Mouse (Mus musculus) frontal cortex, postnatal 36 days (tissue): ENCODE measurements at regions not wholly inside any gene's neighbourhood (a gene's known extent, or its start where the extent isn't known, plus 50 kb on each side); places are given as distances from the start of the nearest gene placed in this dataset.

ENCODE experiments used
- DNase-seq, 2 experiments: peaks; one replicate each; pipeline ENCODE4 v3.0.0; 2022; ENCODE audit warnings: low spot score in 2 of 2

DNA sequence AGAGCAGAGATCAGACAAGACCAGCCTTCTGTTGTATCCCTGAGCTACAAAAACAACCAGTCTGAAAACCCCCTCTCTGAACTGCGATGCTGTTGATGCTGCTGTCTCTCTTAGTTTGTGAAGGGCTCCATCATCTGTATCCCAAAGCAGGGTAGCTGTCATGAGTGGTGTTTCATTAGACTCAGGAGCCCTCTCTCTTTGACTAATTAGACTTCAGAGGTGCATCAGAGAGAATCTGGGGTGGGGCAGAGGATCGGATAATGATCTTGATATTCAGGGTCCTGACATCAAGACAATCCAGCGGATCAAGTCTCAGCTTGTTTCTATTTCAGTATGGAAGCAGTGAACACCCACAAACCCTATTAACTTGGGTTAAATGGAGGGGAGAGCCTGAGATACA is 70.6 kb upstream of the Slc24a4 start:
- DNase-seq = no peak

DNA sequence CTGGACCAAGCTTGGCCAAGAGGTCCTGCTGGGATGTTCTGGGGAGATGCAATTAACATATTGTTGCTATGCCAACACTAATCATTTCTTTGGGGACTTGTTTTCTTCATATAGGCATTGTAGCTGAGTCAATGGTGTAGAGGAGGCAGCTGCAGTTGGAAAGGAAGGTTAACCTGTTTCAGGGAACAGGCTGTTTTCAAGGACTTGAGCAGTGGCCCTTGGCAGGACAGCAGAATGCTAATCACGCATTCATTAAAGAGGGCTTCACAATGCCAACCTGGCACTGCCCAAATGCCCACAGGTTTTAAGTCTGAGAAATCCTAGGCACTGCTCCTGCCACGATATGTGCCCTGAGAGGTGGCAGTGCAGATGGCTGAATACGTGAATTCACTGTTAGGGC is 70.1 kb upstream of the Slc24a4 start:
- no peak for DNase-seq

DNA sequence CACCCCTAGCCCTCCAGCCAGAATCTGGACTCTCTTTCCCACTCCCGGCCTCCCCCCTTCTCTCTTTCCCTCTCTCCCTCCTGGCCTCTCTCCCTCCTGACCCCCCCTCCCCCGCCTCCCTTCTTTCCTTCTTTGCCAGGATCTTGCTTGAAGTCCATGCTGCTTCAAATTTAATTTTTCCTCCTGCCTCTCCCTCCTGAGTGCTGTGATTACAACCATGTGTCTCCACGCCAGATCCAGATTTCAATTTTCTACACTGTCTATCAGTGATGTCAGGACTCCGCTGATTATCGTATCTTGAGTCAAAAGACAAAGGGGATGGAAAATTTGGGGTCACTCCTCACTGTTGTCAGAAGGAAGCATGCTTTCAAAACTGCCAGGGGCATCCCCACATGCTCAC is 67.4 kb upstream of the Slc24a4 start:
- DNase-seq = no peak

DNA sequence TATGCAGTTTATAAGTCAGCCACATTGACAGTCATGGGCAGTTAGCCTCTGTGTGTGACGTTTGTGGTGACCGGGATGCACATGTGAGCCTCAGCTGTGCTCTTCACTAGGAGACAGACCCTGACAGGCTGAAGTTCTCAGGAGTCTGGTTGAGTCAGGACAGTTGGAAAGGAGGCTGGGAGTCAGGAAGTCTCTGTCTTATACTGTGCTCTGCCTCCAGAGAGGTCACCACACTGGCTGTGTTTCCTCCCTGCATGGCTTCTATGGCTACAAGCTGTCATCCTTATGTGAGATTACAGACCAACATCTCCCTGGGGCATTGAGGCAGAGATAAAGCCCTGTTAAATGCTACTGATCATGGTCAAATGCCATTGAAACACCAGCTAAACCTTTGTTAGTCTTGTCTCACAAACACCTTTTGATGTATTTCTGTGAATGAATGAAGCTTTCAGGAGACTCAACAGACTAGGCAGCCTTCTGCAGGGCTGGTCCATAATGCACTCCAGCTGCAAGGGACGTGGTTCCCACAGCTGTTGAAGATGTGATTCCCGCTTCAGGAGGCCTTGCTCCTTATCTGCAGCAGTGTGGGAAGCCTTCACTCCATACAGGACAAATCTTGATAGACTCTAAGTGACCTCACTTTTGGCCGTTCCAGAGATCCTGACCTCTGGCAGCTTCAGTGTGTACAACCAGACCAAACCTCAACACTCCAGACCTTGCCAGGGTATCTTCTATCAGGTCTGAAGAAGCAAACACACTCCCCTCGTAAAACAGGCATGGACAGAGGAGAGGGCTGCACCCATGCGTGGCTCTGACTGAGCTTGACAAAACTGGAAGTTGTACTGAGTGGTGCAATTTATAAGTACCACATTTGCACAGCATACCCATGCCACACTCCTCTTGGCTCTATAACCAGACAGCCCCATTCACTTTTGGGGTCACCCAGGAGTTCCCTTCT is 66.6 kb upstream of the Slc24a4 start:
- DNase-seq = no peak

DNA sequence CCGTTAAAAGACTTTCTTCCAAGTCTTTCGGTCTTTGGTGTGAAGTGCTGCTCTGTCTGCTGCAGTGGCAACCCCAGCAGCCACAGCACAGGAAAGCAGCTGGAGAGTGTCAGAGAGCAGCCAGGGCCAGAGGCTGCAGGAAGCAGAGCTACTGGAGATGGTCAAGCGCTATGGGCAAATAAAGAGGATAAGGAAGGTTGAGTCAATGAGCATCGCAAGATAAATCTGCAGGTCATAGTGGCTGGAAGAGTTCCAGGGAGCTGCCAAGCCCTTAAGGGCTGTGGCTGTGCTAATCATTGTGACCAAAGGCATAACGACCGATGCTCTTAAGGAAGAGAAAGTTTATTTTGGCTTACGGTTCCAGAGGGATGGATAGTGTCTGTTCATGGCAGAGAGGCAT is 65.9 kb upstream of the Slc24a4 start:
- no peak for DNase-seq

DNA sequence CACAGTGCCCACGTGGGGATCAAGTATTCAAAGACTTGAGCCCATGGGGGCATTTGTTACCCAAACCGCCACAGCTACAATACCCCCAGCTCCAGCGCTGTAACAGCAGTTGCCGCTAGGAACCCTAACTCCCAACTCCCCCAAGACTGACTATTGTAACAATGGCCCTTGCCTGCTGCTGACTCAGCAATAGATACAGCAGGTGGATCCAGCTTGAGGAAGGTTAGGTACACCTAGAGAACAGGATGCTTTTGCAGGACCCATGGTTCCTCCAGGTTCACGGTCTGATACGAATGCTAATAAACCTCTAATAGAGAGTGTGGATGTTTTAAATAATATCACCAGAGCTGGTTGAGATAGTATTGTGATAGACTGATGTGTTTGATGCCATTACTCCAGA is 65.3 kb upstream of the Slc24a4 start:
- DNase-seq = no peak

DNA sequence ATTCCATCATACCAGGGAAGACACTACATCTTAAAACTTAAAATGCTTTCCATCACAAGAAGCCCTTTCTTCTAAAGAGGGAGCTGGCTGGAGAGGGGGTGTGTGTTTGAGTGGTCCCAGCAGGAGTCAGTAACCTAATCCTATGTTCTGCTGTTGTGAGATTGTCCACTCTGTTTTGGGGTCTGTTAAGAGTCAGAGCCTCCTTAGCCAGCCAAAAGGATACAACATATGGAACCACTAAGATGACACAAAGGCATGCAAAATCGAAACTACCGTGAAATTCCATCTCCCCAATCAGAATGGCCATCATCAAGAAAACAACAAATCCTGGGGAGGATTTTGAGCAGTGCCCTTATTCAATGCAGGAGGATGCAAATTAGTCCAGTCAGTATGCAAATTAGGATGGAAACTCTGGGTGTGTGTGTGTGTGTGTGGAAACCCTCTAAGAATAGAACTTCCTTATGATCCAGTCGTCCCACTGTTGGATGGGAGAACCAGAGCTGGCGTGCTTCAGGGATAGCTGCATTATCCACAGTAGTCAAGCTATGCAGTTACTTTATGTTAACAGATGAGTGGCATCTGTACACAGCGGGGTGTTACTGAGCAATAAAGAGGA is 63.7 kb upstream of the Slc24a4 start:
- peak in 1 of 2 experiments; percentile 36 for DNase-seq

DNA sequence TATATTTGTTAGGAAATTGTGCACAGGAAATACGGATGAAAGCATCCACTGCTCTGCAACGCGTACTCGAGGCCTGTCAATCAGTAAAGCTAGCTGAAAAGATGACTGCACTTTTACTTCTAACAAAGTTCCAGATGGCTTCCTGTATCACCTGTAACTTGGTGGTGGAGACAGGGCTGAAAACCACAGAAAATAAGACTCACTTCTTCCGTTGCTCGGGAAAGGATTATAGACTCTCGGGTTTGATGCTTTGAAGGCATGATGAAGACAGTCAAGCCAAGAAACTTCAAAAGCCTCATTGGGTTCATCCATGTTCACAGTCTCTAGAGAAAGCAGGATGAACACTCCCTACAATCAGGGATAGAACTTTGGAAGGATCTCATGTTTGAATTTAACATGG is 60.8 kb upstream of the Slc24a4 start:
- no peak for DNase-seq

DNA sequence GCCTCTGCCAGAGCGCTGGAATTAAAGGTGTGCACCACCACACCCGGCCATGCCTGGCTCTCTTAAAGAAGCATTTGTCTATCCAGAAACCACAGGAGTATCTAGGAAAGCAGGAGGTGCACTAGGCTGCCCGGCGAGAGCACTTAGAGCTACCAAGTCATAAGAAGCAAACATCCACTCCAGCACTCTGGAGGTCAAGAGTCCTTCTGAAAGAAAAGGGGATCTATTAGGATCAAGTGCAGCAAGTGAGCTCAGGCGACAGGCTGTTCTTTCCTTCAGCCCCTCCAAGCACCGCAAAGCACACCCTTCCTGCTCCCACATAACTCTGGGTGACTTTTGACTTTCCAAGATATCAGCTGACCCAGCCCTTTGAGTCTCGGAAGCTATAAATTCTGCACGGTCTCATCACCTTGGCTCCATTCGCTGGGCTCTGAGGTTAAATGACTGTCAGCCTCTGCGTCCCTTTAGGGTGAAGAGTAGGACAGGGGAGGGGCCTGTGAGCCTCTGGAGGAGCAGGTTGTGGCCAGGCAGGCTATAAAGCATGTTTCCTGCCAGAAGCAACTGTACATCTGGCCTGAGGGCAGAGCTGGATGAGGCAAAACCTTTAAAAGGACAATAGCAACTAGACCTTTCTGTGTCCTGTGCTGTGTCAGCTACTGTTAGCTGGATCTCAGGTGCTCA is 58.9 kb upstream of the Slc24a4 start:
- DNase-seq = no peak

DNA sequence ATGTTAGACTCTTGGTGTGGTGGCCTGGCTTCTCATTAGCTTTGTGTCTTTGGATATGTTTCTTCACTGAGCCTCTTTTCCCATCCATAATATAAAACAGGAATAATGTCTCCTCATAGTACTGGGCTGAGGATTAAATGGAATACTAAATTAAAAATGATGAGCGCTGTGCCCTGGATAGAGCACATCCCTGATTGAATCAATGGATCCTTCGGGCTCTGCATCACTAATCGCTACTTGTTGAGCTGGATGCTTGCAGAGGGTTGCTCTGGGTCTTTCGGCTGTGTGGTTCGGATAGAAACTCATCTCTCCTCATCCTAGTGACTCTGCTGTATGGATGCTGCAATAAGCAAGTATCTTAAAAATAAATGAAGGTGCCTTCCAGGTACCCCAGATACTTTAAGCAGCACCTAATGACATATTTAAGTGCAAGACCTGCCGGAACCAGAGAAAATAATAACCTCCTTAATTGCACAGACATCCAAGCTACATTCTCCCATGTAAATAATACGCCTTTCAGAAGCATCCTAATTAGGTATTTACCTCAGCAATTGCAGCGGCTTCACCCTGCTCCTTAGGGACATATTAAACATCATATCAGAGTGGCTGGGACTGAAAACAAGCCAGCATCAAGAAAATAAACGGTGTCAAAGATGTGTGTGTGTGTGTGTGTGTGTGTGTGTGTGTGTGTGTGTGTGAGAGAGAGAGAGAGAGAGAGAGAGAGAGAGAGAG is 56.5 kb upstream of the Slc24a4 start:
- no peak for DNase-seq

DNA sequence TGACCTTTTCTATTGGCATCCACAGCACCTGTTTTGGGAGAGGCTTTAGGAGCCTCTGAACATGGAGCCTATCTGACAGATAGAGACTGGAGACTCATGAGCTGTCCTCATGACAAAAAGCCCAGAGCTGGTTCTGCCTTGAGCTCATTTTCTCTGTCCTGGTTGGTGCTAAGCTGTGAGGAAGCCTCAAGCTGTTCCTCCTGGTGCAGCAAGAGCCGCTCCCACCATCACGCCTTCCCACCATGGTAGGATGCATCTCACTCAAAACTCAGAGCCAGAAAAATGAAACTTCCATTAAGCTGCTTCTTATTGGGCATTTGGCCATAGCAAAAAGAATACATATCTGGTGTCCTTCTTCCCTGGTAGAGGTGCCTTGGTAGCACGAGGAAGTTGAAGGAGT is 55.0 kb upstream of the Slc24a4 start:
- peak; percentile 5 to 30 for DNase-seq

DNA sequence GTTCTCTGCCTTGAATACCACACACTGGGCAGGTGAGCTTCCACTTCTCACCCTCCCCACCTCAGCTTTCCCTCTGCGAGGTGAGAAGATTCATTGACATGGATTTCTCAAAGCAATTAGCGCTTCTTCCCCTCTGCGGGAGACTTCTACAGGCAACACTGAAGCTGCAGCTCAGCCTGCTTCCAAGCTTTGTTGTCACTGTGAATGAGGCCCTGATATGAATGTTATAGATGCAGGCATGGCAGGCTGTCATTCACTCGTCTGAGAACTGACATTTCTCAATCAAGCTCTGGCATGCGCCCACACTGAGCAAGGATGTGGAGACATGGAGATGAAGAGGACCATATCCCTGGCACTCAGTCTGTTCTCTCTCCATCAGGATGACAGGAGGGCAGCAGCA is 52.2 kb upstream of the Slc24a4 start:
- no peak for DNase-seq
